Mouse (Mus musculus): ENCODE measurements around the gene Ccdc12.

Ccdc12 gene

GRCm38 (mm10) chr9:110656249-110657221 lies at the start of gene Ccdc12:
Gene Ccdc12 (plus strand): TSS chr9:110656503.
- peak; percentile 93 to 94 for DNase-seq (ENCODE audit: low spot score in 2 of 2)

- DNase-seq (ENCODE audit: low spot score in 2 of 2) = no peak
Observed at GRCm38 (mm10) chr9:110611471-110611870, 44.8 kb upstream of the Ccdc12 start.

- DNase-seq (ENCODE audit: low spot score in 2 of 2) = no peak
Observed at GRCm38 (mm10) chr9:110617081-110617480, 39.2 kb upstream of the Ccdc12 start.

- no peak for DNase-seq (ENCODE audit: low spot score in 2 of 2)
Observed at GRCm38 (mm10) chr9:110620180-110620579, 36.1 kb upstream of the Ccdc12 start.

- DNase-seq (ENCODE audit: low spot score in 2 of 2) = no peak
Observed at GRCm38 (mm10) chr9:110620685-110621084, 35.6 kb upstream of the Ccdc12 start.

GRCm38 (mm10) chr9:110622621-110623219 lies 33.6 kb upstream of the Ccdc12 start:
- no peak for DNase-seq (ENCODE audit: low spot score in 2 of 2)

- DNase-seq (ENCODE audit: low spot score in 2 of 2) = no peak
Observed at GRCm38 (mm10) chr9:110623416-110624195, 32.7 kb upstream of the Ccdc12 start.

- DNase-seq (ENCODE audit: low spot score in 2 of 2) = peak; percentile 75 to 81
Observed at GRCm38 (mm10) chr9:110624361-110625166, 31.7 kb upstream of the Ccdc12 start, which contains the start of gene Nradd. Gene Nradd (minus strand): TSS chr9:110624452.

GRCm38 (mm10) chr9:110625350-110625908 lies 30.9 kb upstream of the Ccdc12 start:
- no peak for DNase-seq (ENCODE audit: low spot score in 2 of 2)

GRCm38 (mm10) chr9:110630171-110630570 lies 26.1 kb upstream of the Ccdc12 start:
- no peak for DNase-seq (ENCODE audit: low spot score in 2 of 2)

- DNase-seq (ENCODE audit: low spot score in 2 of 2) = no peak
Observed at GRCm38 (mm10) chr9:110631191-110631590, 25.1 kb upstream of the Ccdc12 start.

GRCm38 (mm10) chr9:110631651-110632275 lies 24.5 kb upstream of the Ccdc12 start:
- DNase-seq (ENCODE audit: low spot score in 2 of 2) = no peak

- no peak for DNase-seq (ENCODE audit: low spot score in 2 of 2)
Observed at GRCm38 (mm10) chr9:110632671-110633070, 23.6 kb upstream of the Ccdc12 start.

GRCm38 (mm10) chr9:110633882-110634281 lies 22.4 kb upstream of the Ccdc12 start:
- DNase-seq (ENCODE audit: low spot score in 2 of 2) = no peak

GRCm38 (mm10) chr9:110635225-110635624 lies 21.1 kb upstream of the Ccdc12 start:
- peak; percentile 68 to 78 for DNase-seq (ENCODE audit: low spot score in 2 of 2)

- no peak for DNase-seq (ENCODE audit: low spot score in 2 of 2)
Observed at GRCm38 (mm10) chr9:110638611-110639021, 17.7 kb upstream of the Ccdc12 start.

- no peak for DNase-seq (ENCODE audit: low spot score in 2 of 2)
Observed at GRCm38 (mm10) chr9:110641006-110641405, 15.3 kb upstream of the Ccdc12 start.

GRCm38 (mm10) chr9:110642812-110643524 lies 13.3 kb upstream of the Ccdc12 start:
- DNase-seq (ENCODE audit: low spot score in 2 of 2) = no peak

GRCm38 (mm10) chr9:110643787-110644186 lies 12.5 kb upstream of the Ccdc12 start:
- DNase-seq (ENCODE audit: low spot score in 2 of 2) = no peak

- DNase-seq (ENCODE audit: low spot score in 2 of 2) = no peak
Observed at GRCm38 (mm10) chr9:110644295-110644694, 12.0 kb upstream of the Ccdc12 start.
